Mouse (Mus musculus): ENCODE data around the gene Clip4. TPM values are rescaled to one million over a fixed set of nuclear protein-coding genes. Genes with fewer than 3 reads are reported as not detected.

Clip4 gene
- total RNA-seq, 2 experiments from 2014 or later = not detected

DNA sequence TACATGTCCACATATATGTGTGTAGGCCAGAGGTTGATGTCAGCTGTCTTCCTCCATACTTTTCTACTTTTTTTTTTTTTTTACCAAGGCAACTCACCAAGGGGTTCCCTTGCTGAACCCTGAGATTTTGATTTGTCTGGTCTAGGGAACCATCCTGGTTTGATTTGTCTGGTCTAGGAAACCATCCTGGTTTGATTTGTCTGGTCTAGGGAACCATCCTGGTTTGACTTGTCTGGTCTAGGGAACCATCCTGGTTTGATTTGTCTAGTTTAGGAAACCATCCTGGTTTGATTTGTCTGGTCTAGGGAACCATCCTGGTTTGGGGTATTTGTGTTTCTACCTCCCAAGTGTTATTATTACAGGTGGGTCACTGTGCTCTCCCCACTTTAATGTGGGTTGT is 18.2 kb downstream of the Clip4 start:
- no peak for ATAC-seq (replicated peaks; ENCODE audit: low FRiP score, poor library complexity, severe bottlenecking)

GRCm38 (mm10) chr17:71791109-71791508 is 22.8 kb downstream of the Clip4 start:
- no peak for ATAC-seq (replicated peaks; ENCODE audit: low FRiP score, poor library complexity, severe bottlenecking)

- ATAC-seq (replicated peaks; ENCODE audit: low FRiP score, poor library complexity, severe bottlenecking) = no peak
Observed at GRCm38 (mm10) chr17:71791622-71792021, 23.3 kb downstream of the Clip4 start.

GRCm38 (mm10) chr17:71795521-71796205 is 27.4 kb downstream of the Clip4 start:
- no peak for ATAC-seq (replicated peaks; ENCODE audit: low FRiP score, poor library complexity, severe bottlenecking)

DNA sequence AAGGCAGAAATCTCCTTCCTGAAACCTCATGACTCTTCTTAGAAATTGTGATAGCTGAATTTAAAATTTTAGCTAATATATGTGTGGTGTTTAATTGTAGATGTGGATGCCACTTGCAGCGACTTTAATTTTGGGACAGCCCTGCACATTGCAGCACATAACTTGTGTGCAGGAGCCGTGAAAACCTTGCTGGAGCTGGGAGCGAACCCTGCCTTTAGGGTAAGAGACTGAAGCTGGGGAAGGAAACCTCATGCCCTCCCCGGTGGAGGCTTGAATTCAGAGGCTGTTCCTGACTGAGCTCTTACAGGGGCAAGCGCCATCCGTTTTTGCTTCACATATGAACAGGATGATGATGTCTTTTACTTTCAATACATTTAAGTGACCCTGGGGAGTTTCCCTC is 35.2 kb downstream of the Clip4 start:
- no peak for ATAC-seq (replicated peaks; ENCODE audit: low FRiP score, poor library complexity, severe bottlenecking)

- ATAC-seq (replicated peaks; ENCODE audit: low FRiP score, poor library complexity, severe bottlenecking) = no peak
Observed at GRCm38 (mm10) chr17:71803876-71804275, 35.6 kb downstream of the Clip4 start.

GRCm38 (mm10) chr17:71811070-71811469 is 42.8 kb downstream of the Clip4 start:
- no peak for ATAC-seq (replicated peaks; ENCODE audit: low FRiP score, poor library complexity, severe bottlenecking)

DNA sequence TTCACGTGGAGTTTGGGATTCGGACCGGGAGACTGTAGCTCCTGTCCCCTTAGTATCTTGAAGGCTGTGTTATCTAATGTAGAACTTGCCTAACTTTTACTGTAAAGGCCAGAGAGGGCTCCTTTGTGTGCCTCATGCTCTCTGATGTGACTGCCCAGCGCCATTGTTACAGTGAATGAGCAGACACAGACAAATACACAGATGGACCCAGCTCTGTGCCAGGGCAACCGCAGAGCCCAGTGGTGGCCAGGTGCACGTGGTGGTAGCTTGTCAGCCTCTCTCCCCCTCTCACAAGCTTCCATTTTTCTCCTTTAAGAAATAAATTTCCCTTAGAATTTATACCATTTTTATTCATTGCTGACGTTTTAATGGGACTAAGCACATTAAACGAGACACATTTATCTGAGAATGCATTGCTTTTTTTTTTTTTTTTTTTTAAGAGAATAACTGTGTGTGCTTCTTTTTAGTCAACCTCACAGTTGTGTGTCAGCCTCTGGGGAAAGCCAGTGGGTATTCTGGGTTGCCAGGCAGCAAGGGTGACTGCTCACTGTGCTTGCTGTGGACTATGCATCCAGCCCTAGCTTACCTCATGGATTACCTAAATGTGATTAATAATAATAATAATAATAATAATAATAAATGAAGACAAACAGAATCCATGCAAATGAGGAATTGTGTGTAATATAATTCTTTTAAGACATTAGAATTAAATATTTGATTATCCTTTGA is 48.0 kb downstream of the Clip4 start:
- ATAC-seq (replicated peaks; ENCODE audit: low FRiP score, poor library complexity, severe bottlenecking) = no peak

GRCm38 (mm10) chr17:71823622-71824306 is 55.5 kb downstream of the Clip4 start:
- no peak for ATAC-seq (replicated peaks; ENCODE audit: low FRiP score, poor library complexity, severe bottlenecking)

- ATAC-seq (replicated peaks; ENCODE audit: low FRiP score, poor library complexity, severe bottlenecking) = no peak
Observed at GRCm38 (mm10) chr17:71826603-71827002, 58.3 kb downstream of the Clip4 start.

- no peak for ATAC-seq (replicated peaks; ENCODE audit: low FRiP score, poor library complexity, severe bottlenecking)
Observed at GRCm38 (mm10) chr17:71827627-71828026, 59.4 kb downstream of the Clip4 start.

DNA sequence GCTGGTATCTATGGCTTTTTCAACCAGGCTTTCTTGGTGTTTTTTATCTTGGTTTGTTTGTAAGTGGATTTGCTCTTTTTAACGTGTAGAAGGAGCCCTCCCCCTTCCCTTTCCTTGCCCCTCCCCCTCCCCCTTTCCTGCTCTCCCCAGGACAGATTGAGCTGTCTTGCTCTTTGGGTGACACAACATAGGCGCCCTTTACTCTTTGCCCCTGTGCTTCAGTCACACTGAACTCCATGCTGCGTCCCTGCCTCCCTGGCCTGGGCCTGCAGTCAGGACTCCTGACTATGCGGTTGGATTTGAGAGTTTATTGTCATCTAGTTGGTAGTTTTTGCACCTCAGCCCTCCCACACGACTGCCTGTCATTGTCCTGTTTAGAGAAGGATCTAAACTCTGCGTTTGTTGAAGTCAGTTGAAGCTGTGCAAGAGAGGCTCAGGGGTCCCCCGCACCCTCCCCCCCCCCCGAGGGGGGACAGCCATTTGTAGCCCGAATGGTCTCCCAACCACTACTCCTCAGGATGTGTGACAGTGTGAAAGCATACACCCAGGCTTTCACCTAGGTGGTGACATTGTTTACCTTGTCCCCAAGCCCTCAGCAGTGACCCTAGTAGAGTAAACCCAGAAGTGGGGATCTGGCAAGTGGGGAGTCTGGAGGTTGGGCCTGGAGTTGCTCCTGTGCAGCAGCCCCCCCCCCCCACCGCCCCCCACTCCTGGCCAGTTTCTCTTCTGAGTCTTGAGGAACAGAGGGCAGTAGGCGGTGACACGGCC is 60.6 kb downstream of the Clip4 start:
- ATAC-seq (replicated peaks; ENCODE audit: low FRiP score, poor library complexity, severe bottlenecking) = no peak

DNA sequence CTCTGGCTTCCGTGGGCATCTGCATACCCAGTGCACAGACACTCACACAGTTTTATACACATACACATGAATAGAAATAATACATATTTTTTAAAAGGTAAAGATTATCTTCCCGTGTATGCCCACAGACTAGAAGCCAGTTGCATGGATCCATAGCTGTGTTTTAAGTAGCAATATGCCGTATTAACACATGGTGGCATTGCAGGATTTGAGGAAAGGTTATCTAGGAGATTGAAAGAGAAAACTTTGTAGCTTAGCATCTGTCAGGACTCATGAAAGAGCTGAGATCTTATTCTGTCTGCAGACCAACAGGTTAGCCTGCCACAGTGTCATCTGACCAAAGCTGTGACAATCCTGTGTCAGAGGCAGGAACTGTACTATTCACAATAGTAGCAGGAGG is 63.7 kb downstream of the Clip4 start:
- ATAC-seq (replicated peaks; ENCODE audit: low FRiP score, poor library complexity, severe bottlenecking) = no peak

DNA sequence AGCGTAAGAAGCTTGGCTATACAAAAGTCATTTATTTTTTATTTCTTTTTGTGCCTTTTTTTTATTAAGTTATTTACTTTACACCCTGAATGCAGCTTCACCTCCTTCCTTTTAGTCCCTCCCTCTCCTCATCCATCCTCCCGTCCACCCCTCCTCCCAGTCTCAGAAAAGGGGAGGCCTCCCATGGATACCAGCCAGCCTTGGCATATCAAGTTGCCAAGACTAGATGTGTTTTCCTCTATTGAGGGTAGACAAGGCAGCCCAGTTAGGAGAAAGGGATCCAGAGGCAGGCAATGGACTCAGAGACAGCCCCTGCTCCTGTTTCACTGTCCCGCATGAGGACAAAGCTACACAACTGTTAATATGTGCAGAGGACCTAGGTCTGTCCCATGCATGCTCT is 93.9 kb downstream of the Clip4 start:
- ATAC-seq (replicated peaks; ENCODE audit: low FRiP score, poor library complexity, severe bottlenecking) = no peak

DNA sequence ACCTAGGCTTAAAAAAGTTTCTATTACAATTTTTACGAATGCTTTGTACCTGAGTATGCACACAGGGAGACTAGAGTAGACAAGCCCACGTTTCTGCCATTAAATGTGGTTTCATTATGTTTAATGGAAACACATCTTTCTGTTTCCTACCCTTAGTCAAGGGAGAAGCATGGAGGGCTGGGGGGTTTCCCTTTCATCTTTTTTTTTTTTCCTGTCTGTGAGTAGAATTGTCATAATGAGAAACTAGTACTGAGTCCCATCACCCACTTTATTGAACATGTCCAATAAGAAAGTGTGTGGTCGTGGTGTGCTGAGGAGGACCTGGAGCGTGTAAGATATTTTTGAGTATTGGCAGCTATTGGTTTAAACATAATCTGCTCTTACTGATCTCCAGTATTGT is 94.6 kb downstream of the Clip4 start:
- no peak for ATAC-seq (replicated peaks; ENCODE audit: low FRiP score, poor library complexity, severe bottlenecking)

- ATAC-seq (replicated peaks; ENCODE audit: low FRiP score, poor library complexity, severe bottlenecking) = no peak
Observed at GRCm38 (mm10) chr17:71864039-71864438, 95.8 kb downstream of the Clip4 start.

DNA sequence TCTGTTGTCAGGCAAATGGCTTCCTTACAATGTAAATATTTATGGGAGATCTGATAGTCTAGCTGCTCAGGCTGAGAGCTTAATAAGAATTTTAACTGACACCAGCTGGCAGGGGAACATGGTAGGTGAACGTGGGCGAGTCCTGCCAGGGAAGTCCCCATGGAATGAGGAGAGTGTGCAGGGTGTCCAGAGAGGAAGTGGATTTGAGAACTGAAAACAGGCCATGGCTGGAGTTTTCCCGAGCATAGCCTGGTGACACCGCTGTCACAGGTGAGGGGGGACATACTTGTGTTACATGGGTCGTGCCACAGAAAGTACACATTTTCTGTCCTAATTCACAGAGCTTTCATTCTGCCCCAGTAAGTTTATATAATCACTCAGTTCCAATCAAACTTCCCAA is 97.2 kb downstream of the Clip4 start:
- ATAC-seq (replicated peaks; ENCODE audit: low FRiP score, poor library complexity, severe bottlenecking) = no peak

DNA sequence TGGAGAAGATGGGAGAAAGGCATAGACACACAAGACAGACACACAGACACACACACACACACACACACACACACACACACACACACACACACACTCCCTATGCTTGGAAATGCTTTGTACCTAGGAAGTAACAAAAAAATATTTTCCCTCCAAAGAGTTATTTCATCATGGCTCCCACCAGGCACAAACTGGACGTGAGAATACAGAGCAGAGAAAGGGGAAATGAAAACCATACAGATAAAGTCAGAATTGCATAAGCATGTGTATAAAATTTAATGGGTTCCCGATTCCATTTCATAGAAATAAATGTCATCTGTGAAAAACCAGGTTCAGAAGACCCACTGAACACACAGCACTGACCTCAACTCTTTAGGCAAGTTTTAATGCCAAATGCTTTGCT is 99.6 kb downstream of the Clip4 start:
- ATAC-seq (replicated peaks; ENCODE audit: low FRiP score, poor library complexity, severe bottlenecking) = no peak

- ATAC-seq (replicated peaks; ENCODE audit: low FRiP score, poor library complexity, severe bottlenecking) = no peak
Observed at GRCm38 (mm10) chr17:71868828-71869227, 100.6 kb downstream of the Clip4 start.

Data from erythroid progenitor cell, adult 5-6 weeks (primary cell).